8 mouse cellular contexts compared by ENCODE assay signal in the genomic region with DNA sequence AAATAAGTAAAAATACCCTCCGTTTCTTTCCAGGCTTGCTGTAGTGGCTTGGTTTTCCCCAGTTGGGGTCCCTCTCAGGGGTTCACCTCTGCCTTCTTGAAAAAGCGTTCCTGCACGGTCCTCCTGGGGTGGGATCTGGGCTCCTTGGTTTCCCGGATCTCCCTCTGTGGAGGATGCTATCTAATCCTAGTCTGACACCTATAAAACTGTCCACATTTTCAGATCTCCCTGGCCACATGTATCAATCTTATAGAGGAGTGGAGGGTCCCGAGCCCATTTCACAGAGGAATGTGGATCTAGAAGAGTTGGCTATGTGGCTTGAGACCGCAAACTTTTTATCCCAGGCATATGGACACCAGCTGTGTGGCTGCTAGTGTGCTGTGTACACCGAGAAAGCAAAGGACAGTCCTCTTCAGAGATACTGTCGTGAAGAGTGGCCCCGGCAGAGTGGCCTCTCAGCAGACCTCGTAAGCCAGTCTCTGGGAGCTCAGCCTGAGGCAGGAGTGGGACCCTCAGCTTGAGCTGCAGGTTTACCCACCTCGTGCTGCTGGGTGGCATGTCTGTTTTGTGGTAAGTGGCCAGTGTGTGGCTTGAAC. TPM values are rescaled to one million over a fixed set of nuclear protein-coding genes. Genes with fewer than 3 reads are reported as not detected.
DNase-seq lines count a peak whose midpoint lies in the region; ATAC-seq and TF ChIP-seq lines count a peak whose summit lies in the region.
"Had no signal": no experiment of that assay in that cellular context is flagged by ENCODE, and none has a peak within 500 bp of the region (broad histone marks: within the 10 kb centered on the region; RNA-seq: fewer than 3 reads in every experiment).

No protein-coding gene starts in this region.

- 24% methylated on average over 11 of the region's 11 CpGs for WGBS in lung, postnatal 0 days
- 25% methylated on average over 11 of the region's 11 CpGs for WGBS in hindbrain, embryonic 11.5 days
- WGBS in liver, embryonic 12.5 days (ENCODE audit: insufficient replicate concordance), result 30% methylated on average over 11 of the region's 11 CpGs
- 28% methylated on average over 11 of the region's 11 CpGs for WGBS in stomach, embryonic 16.5 days

- no peaks in the 10 kb centered on the region for H3K36me3 ChIP-seq in lung, postnatal 0 days (ENCODE audit: insufficient read depth, low read length)
- no peaks in the 10 kb centered on the region for H3K36me3 ChIP-seq in hindbrain, embryonic 11.5 days (ENCODE audit: control insufficient read depth, insufficient read depth, low read length)
- H3K36me3 ChIP-seq in liver, embryonic 12.5 days, result peaks cover 40% of the 10 kb centered on the region
- H3K36me3 ChIP-seq in stomach, embryonic 16.5 days (ENCODE audit: control insufficient read depth, insufficient read depth, low read length), result no peaks in the 10 kb centered on the region

- no peak for DNase-seq in lung, postnatal 0 days (ENCODE audit: low spot score)
- DNase-seq in lung, postnatal 36 days, result no peak
- DNase-seq in hindbrain, embryonic 11.5 days (ENCODE audit: low spot score), result no peak
- no peak for DNase-seq in left cerebral cortex, postnatal 10 days (ENCODE audit: extremely low spot score in 1 of 2, low spot score in 2 of 2)
- DNase-seq in MN1 (ENCODE audit: low spot score), result no peak

- ATAC-seq in lung, postnatal 0 days, result no peak
- no peak for ATAC-seq in hindbrain, embryonic 11.5 days (ENCODE audit: low FRiP score)
- no peak for ATAC-seq in liver, embryonic 12.5 days
- no peak for ATAC-seq in stomach, embryonic 16.5 days (ENCODE audit: insufficient read depth, low FRiP score)

- no peaks in the 10 kb centered on the region for H3K9me3 ChIP-seq in lung, postnatal 0 days (ENCODE audit: low read length)
- H3K9me3 ChIP-seq in hindbrain, embryonic 11.5 days (ENCODE audit: control insufficient read depth, low read length), result no peaks in the 10 kb centered on the region
- H3K9me3 ChIP-seq in liver, embryonic 12.5 days (replicated peaks), result no peaks in the 10 kb centered on the region
- no peaks in the 10 kb centered on the region for H3K9me3 ChIP-seq in stomach, embryonic 16.5 days (replicated peaks; ENCODE audit: control insufficient read depth, low read length)

- H3K9ac ChIP-seq in lung, postnatal 0 days (replicated peaks; ENCODE audit: low read depth), result no peak overlapping the region
- H3K9ac ChIP-seq in hindbrain, embryonic 11.5 days (ENCODE audit: low read depth, low read length), result peak overlapping the region; percentile 23; the same call in 1 of the 2 replicates
- peak overlapping the region; percentile 80 for H3K9ac ChIP-seq in liver, embryonic 12.5 days
- no peak overlapping the region for H3K9ac ChIP-seq in stomach, embryonic 16.5 days (ENCODE audit: low read length)

- no peak for TF ChIP-seq EP300 in lung, postnatal 0 days (IDR thresholded peaks at IDR 0.05)

- H3K4me2 ChIP-seq in lung, postnatal 0 days (replicated peaks; ENCODE audit: low read depth, low read length), result peak overlapping the region; percentile 97
- peak overlapping the region; percentile 97; the same call in 1 of the 2 replicates for H3K4me2 ChIP-seq in hindbrain, embryonic 11.5 days (replicated peaks; ENCODE audit: low read depth, low read length)
- H3K4me2 ChIP-seq in liver, embryonic 12.5 days, result peak overlapping the region; percentile 99
- peak overlapping the region; percentile 94 for H3K4me2 ChIP-seq in stomach, embryonic 16.5 days (ENCODE audit: low read depth, low read length)

- TF ChIP-seq CTCF in lung, postnatal 0 days (IDR thresholded peaks at IDR 0.05), result no peak

- 0 out of 2 replicates have a peak, but pooled peaks cover 3% of the 10 kb centered on the region for H3K4me1 ChIP-seq in lung, postnatal 0 days (ENCODE audit: insufficient read depth, low read depth, low read length)
- H3K4me1 ChIP-seq in hindbrain, embryonic 11.5 days (replicated peaks; ENCODE audit: control insufficient read depth, insufficient read depth, low read length), result peaks cover 7% of the 10 kb centered on the region; the same call in 1 of the 2 replicates
- peaks cover 94% of the 10 kb centered on the region for H3K4me1 ChIP-seq in liver, embryonic 12.5 days
- 0 out of 2 replicates have a peak, but pooled peaks cover 8% of the 10 kb centered on the region for H3K4me1 ChIP-seq in stomach, embryonic 16.5 days (ENCODE audit: control insufficient read depth, insufficient read depth, low read length)

- peak overlapping the region; percentile 81 for H3K4me3 ChIP-seq in lung, postnatal 0 days (ENCODE audit: low read depth, low read length)
- no peak overlapping the region for H3K4me3 ChIP-seq in hindbrain, embryonic 11.5 days (ENCODE audit: low read depth, low read length)
- peak overlapping the region; percentile 75 for H3K4me3 ChIP-seq in liver, embryonic 12.5 days
- H3K4me3 ChIP-seq in stomach, embryonic 16.5 days (replicated peaks; ENCODE audit: low read length), result no peak overlapping the region; the same call in 1 of the 2 replicates

- intact Hi-C loops in left cerebral cortex, postnatal 10 days (cut with DNase I), result loop anchor here (2.0 to 5.0 kb wide), 4 partner anchors 43 to 151 kb away; a partner anchor contains a TSS

- peaks cover 18% of the 10 kb centered on the region; the same call in 1 of the 2 replicates for H3K27me3 ChIP-seq in lung, postnatal 0 days (replicated peaks; ENCODE audit: insufficient read depth, low read length)
- peaks cover 37% of the 10 kb centered on the region for H3K27me3 ChIP-seq in hindbrain, embryonic 11.5 days (ENCODE audit: control insufficient read depth, insufficient read depth, low read length)
- peaks cover 70% of the 10 kb centered on the region for H3K27me3 ChIP-seq in liver, embryonic 12.5 days (replicated peaks)
- H3K27me3 ChIP-seq in stomach, embryonic 16.5 days (ENCODE audit: control insufficient read depth, insufficient read depth, low read length), result peaks cover 34% of the 10 kb centered on the region

- H3K27ac ChIP-seq in lung, postnatal 0 days (ENCODE audit: low read length), result no peak overlapping the region
- no peak overlapping the region for H3K27ac ChIP-seq in hindbrain, embryonic 11.5 days (ENCODE audit: low read depth, low read length)
- H3K27ac ChIP-seq in liver, embryonic 12.5 days, result peak overlapping the region; percentile 63
- no peak overlapping the region for H3K27ac ChIP-seq in stomach, embryonic 16.5 days (ENCODE audit: low read length)

RNA-seq across cellular contexts. Expression of a gene that starts 19.5 kb away (rescaled TPM):
- 15.0 and 17.0 TPM in 2 replicates for polyA plus RNA-seq in lung, postnatal 0 days (2015; fragmentation: Nextera tagmentation; extraction: Ambion mirVana)
- 7.3 and 8.9 TPM in 2 replicates for polyA plus RNA-seq in hindbrain, embryonic 11.5 days (2014; fragmentation: Nextera tagmentation; extraction: Ambion mirVana)
- 7.7 and 8.0 TPM in 2 replicates for polyA plus RNA-seq in liver, embryonic 12.5 days (2016; fragmentation: Nextera tagmentation; extraction: Ambion mirVana)
- 3.2 and 4.1 TPM in 2 replicates for polyA plus RNA-seq in stomach, embryonic 16.5 days (2015; fragmentation: Nextera tagmentation; extraction: Ambion mirVana)
- total RNA-seq in left cerebral cortex, postnatal 10 days (2021), result 10 to 100 TPM; 17.8 to 18.8 TPM

RNA-seq across cellular contexts. Expression of a gene that starts 56.9 kb away (rescaled TPM):
- 0.12 TPM in 1 of 2 replicates, not detected in the other for polyA plus RNA-seq in lung, postnatal 0 days (2015; fragmentation: Nextera tagmentation; extraction: Ambion mirVana)
- not detected in 2 replicates for polyA plus RNA-seq in hindbrain, embryonic 11.5 days (2014; fragmentation: Nextera tagmentation; extraction: Ambion mirVana)
- polyA plus RNA-seq in liver, embryonic 12.5 days (2016; fragmentation: Nextera tagmentation; extraction: Ambion mirVana), result not detected in 2 replicates
- not detected in 2 replicates for polyA plus RNA-seq in stomach, embryonic 16.5 days (2015; fragmentation: Nextera tagmentation; extraction: Ambion mirVana)
- not detected for total RNA-seq in left cerebral cortex, postnatal 10 days (2021)
- total RNA-seq: neutrophil, adult 5-6 weeks had no signal

Comparison
In these comparisons a context has a peak if more than half of its experiments do, and no peak if none do; other contexts are left out.
1. H3K4me3 ChIP-seq: peak in lung, postnatal 0 days (single experiment) and liver, embryonic 12.5 days (single experiment); none in hindbrain, embryonic 11.5 days (single experiment) and stomach, embryonic 16.5 days (single experiment).
2. H3K9ac ChIP-seq: peak in hindbrain, embryonic 11.5 days (single experiment) and liver, embryonic 12.5 days (single experiment); none in lung, postnatal 0 days (single experiment) and stomach, embryonic 16.5 days (single experiment).
3. Peak in every context shown above with its lines, with median percentiles within 50 percentile points of each other: H3K4me2 ChIP-seq.